Mouse (Mus musculus) ES-Bruce4 (cell line): ENCODE results near the gene Ctnna3. TPM values are rescaled to one million over a fixed set of nuclear protein-coding genes. Genes with fewer than 3 reads are reported as not detected.

Source experiments
- H3K27ac ChIP-seq: 2 replicates; pipeline ENCODE4 v1.5.1; 2012; ENCODE audit warnings: low read length, inconsistent platforms; ENCODE audit not compliant: insufficient read depth
- H3K27me3 ChIP-seq: 2 replicates; pipeline ENCODE4 v1.6.1; 2012; ENCODE audit warnings: mild to moderate bottlenecking, low read length, inconsistent platforms; ENCODE audit not compliant: control insufficient read depth, poor library complexity, insufficient read depth, severe bottlenecking
- H3K36me3 ChIP-seq: 2 replicates; pipeline ENCODE4 v1.6.1; 2012; ENCODE audit warnings: inconsistent platforms, mild to moderate bottlenecking, low read length, moderate library complexity; ENCODE audit not compliant: control insufficient read depth, poor library complexity, insufficient read depth, severe bottlenecking
- H3K4me1 ChIP-seq: one replicate; pipeline ENCODE4 v1.8.1; 2011; ENCODE audit warnings: low read length; ENCODE audit not compliant: control insufficient read depth, insufficient read depth
- H3K4me3 ChIP-seq: 2 replicates; pipeline ENCODE4 v1.5.1; 2011; ENCODE audit warnings: low read depth, mild to moderate bottlenecking, low read length
- H3K9ac ChIP-seq: 2 replicates; pipeline ENCODE4 v1.6.1; 2012; ENCODE audit warnings: low read depth, mild to moderate bottlenecking, inconsistent platforms; ENCODE audit not compliant: poor library complexity, severe bottlenecking
- H3K9me3 ChIP-seq: replicated peaks from 2 replicates; pipeline ENCODE4 v1.6.1; 2012; ENCODE audit warnings: mild to moderate bottlenecking, low read length, inconsistent platforms; ENCODE audit not compliant: control insufficient read depth, poor library complexity, insufficient read depth, severe bottlenecking
- CTCF ChIP-seq: IDR thresholded peaks from one replicate; pipeline ENCODE4 v1.8.1; 2011; ENCODE audit warnings: low read depth, low read length
- EP300 ChIP-seq: IDR thresholded peaks from 2 replicates; pipeline ENCODE4 v1.6.1; 2011; ENCODE audit warnings: low read depth, low read length; ENCODE audit not compliant: insufficient read depth
- POLR2A ChIP-seq: IDR thresholded peaks from one replicate; pipeline ENCODE4 v1.8.1; 2011; ENCODE audit warnings: low read length; ENCODE audit not compliant: insufficient read depth
- polyA plus RNA-seq: library from polyadenylated mRNA; stranded (reverse); fragments of >200 nt; gene quantifications from 2 replicates; pipeline ENCODE4 v1.2.4, GENCODE M21; 2011; ENCODE audit warnings: low read depth; ENCODE audit not compliant: missing spikeins, insufficient read depth, insufficient read length

The Ctnna3 gene
- polyA plus RNA-seq, 1 experiment: not detected

DNA sequence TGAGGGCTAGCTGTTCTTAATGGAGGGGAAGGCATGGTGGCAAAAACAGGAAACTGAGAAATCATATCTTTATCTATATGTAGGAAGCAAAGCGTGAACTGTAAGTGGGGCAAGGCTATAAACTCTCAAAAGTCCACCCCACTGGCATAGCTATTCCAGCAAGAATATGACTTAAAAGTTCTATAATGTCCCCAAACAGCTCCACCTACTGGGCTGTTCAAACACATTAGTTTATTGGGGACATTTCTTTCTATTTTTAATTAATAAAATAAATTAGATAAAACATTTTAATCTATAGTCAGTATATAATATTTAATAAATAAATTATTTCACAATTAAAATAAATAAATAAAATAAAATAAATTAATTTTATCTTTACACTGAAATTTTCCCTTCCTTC, 845.2 kb downstream of the Ctnna3 start:
- H3K4me3 ChIP-seq: no peak overlapping the region
- no peaks in the 10 kb centered on the region for H3K36me3 ChIP-seq
- no peaks in the 10 kb centered on the region for H3K27me3 ChIP-seq
- no peak overlapping the region for H3K9ac ChIP-seq
- no peaks in the 10 kb centered on the region for H3K9me3 ChIP-seq
- no peak overlapping the region for H3K27ac ChIP-seq
- no peak for TF ChIP-seq CTCF
- TF ChIP-seq POLR2A: no peak
- TF ChIP-seq EP300: no peak
- H3K4me1 ChIP-seq: no peaks in the 10 kb centered on the region

DNA sequence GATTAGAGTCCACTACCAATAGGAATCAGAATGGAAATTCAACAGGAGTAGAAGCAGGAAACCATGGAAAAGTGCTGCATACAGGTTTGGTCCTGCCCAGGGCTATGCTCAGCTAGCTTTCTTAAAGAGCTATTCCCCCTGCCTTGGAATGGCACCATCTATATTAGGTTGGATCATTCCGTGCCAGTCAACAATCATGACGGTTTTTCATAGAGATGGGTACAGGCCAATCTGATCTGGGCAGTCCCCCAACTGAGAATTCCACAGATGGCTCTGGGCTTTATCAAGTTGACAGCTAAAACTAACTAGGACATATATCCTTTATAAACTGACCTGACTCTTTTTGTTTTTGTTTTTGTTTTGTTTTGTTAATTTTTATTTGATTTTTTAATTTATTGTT, 848.9 kb downstream of the Ctnna3 start:
- Histone ChIP-seq H3K27me3 (no peaks in the 10 kb centered on the region), H3K4me1 (no peaks in the 10 kb centered on the region), H3K4me3 (no peak overlapping the region), H3K36me3 (no peaks in the 10 kb centered on the region), H3K9ac (no peak overlapping the region), H3K27ac (no peak overlapping the region), H3K9me3 (no peaks in the 10 kb centered on the region)
- no peak for TF ChIP-seq POLR2A
- TF ChIP-seq EP300: no peak
- no peak for TF ChIP-seq CTCF

DNA sequence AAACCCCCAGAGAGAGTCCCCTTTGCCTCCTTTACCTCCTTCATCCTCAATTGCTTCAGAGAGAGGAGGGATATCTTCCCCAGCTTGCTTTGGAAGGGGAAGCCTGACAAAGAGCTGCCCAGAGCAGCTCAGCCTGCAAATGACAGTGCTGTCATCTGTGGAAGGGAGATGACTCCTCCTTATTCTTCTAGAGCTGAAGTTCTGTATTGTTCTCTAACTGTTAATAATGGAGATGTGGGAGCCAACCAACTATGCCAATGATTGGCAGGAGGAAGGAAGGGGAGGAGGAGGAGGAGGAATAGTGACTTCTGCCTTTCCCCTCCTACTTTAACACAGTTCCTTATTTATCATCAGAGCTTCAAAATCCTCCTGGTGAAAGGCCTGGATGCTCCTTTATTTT, 875.9 kb downstream of the Ctnna3 start:
- Histone ChIP-seq H3K36me3 (no peaks in the 10 kb centered on the region), H3K9me3 (no peaks in the 10 kb centered on the region), H3K4me1 (no peaks in the 10 kb centered on the region), H3K9ac (no peak overlapping the region), H3K27ac (no peak overlapping the region), H3K4me3 (no peak overlapping the region), H3K27me3 (no peaks in the 10 kb centered on the region)
- TF ChIP-seq CTCF (no peak), POLR2A (no peak), EP300 (no peak)

DNA sequence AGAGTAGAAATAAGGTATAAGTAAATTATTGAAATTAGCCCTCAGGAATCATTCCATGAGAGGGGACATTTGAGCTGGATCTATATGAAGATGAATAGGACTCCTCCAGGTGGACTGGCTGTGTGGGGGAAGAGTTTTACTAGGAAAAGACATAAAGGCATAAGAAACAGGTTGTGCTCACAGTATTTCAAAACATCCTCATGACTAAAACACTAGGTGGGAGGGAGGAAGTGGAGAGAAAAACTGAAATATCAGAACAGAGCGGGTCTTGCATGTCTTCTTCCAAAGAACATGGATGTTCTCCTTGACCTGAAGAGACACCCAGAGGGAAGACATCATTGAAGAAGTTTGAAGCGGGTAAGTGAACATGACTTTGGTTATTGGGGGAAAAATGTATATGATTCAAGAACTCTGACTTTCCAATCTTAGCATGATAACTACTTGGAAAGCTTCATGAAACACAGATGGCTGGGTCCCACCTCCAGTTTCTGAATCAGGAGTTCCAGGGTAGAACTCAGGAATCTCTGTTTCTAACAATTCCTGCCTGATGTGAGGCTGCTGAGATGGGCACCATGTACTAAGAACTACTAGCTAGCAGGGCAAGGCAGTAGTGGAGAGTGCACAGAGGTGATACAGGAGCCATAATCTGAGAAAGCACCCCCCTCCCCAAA, 881.9 kb downstream of the Ctnna3 start:
- no peak overlapping the region for H3K27ac ChIP-seq
- no peak overlapping the region for H3K9ac ChIP-seq
- H3K9me3 ChIP-seq: no peaks in the 10 kb centered on the region
- no peaks in the 10 kb centered on the region for H3K36me3 ChIP-seq
- H3K27me3 ChIP-seq: no peaks in the 10 kb centered on the region; the same call in 1 of the 2 replicates
- H3K4me3 ChIP-seq: no peak overlapping the region
- TF ChIP-seq POLR2A (no peak), CTCF (no peak), EP300 (no peak)
- H3K4me1 ChIP-seq: no peaks in the 10 kb centered on the region

DNA sequence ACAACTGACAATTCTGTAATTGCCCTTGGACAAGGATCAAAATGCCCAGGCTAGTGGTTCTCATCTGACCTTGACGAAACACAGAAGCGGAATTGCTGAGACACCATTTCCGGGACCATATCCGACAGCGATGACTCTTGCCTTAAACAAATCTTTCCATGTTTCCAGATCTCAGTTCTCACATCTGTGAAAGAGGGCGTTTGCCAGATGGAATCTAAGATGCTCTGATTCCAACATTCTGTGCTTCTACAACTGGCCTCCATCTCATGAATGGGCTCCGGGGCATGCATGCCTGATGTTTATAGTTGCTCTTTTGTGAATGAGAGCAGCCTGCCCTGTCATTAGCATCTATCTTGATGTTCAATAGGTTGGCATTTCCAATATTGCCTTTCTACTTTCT, 890.4 kb downstream of the Ctnna3 start:
- Histone ChIP-seq H3K36me3 (no peaks in the 10 kb centered on the region), H3K9me3 (no peaks in the 10 kb centered on the region), H3K4me3 (no peak overlapping the region), H3K27ac (no peak overlapping the region), H3K4me1 (no peaks in the 10 kb centered on the region), H3K27me3 (no peaks in the 10 kb centered on the region; the same call in 1 of the 2 replicates), H3K9ac (no peak overlapping the region)
- TF ChIP-seq EP300: no peak
- TF ChIP-seq CTCF: no peak
- no peak for TF ChIP-seq POLR2A

DNA sequence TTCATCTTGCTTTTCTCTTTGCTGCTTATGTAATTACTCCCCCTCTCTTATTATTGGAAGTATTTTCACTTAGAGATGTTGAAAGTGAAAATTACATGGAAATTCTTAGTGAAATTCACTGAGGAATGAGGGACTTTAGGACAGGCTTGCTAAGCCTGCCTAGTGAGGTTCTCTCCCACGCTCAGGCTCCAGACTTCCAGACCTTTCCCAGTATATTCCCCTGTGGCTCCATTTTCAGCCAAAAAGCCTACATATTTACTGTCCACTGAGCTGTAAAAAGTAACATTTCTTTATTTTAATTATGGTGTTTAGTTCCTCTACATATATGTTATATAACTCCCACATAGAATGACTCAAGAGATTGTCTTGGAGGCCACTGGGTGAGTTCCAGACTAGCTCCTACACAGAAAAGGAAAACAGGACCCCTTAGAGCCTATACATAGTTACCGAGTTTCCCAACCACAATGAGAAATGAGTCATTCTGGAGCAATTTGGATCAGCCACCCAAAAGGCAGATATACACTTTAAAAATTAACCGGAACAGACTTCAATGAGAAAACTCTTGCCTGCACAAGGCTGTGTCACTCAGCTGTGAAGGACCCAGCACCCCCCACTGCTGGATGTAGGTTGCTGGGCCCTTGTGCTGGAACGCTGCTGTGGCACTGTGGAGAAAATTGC, 912.9 kb downstream of the Ctnna3 start:
- TF ChIP-seq POLR2A (no peak), EP300 (no peak), CTCF (no peak)
- Histone ChIP-seq H3K4me3 (no peak overlapping the region), H3K4me1 (no peaks in the 10 kb centered on the region), H3K36me3 (no peaks in the 10 kb centered on the region), H3K27ac (no peak overlapping the region), H3K27me3 (no peaks in the 10 kb centered on the region), H3K9ac (no peak overlapping the region), H3K9me3 (no peaks in the 10 kb centered on the region)
